Mouse (Mus musculus) embryo, embryonic 9.5 days (tissue): ENCODE measurements at regions not wholly inside any gene's neighbourhood (a gene's known extent, or its start where the extent isn't known, plus 50 kb on each side); places are given as distances from the start of the nearest gene placed in this dataset.

ENCODE experiments used
- DNase-seq: peaks from one replicate; pipeline ENCODE4 v3.0.0-alpha.2; 2017; ENCODE audit errors: extremely low spot score

DNA sequence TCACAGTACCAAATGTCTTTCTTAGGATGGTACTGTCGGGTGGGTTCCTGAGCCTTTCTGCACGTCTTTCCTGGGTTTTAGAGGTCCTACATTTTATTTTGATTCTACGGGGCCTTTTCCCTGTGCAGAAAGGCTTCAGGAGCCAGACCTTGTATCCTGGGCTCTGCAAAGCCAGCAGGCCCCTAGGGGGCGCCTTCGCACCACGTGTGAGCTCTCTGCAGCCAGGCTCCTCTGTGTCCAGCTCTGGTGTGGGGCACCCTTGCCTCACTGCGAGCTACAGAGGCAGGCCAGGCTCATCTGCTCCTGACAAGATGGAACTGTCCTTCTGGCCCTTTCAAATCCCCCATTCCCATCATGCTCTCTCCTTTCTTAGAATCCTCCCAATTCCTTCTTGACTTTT lies 53.3 kb upstream of the Usp3 start:
- DNase-seq = peak; percentile 83

- DNase-seq = no peak
These were observed 58.4 kb upstream of the Usp3 start for GRCm38 (mm10) chr9:66651306-66651705.

- DNase-seq = no peak
These were observed 56.2 kb upstream of the Car12 start for GRCm38 (mm10) chr9:66657116-66657758.

DNA sequence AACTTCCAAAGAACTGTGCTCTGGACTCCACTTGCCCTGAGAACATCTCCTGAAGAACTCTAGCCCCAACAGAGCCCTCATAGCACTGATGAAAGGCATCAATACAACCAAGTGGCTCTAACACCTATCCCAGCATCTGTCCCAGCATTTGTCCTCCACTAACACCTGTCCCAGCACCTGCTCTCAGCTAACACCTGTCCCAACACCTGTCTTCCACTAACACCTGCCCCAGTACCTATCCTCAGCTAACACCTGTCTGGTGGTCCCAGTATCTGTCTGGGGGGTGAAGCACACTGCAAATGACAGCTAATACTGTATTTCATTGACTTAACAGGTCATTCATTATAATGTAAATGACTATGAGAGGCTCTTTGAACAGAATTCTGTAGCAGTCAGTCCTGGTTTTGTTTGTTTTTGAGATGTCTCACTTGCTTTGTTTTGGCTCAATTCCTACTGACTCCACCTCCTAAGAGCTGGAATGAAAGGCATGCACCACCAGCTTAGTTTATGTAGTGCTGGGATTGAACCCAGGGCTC lies 54.7 kb upstream of the Car12 start:
- no peak for DNase-seq

- DNase-seq = no peak
These were observed 53.6 kb upstream of the Car12 start for GRCm38 (mm10) chr9:66659781-66660445.

DNA sequence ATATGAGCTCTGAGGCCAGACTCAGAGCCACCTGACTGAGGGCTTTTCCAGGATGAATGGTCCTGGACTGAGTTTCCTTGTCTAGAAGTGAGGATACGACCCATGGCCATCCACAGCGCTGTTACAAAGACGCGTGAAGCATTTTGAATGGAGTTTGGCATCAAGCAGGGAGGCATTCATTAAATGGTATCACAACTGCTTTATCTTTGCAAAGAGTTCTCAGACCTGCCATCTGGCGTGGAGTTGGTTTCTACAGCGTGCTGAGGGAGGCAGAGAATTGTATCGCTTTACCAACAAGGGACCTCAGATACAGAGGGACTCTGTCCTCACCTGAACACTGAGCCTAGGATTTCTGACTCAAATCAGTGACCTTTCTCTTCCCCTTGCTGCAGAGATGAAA lies 51.9 kb upstream of the Car12 start:
- no peak for DNase-seq

DNA sequence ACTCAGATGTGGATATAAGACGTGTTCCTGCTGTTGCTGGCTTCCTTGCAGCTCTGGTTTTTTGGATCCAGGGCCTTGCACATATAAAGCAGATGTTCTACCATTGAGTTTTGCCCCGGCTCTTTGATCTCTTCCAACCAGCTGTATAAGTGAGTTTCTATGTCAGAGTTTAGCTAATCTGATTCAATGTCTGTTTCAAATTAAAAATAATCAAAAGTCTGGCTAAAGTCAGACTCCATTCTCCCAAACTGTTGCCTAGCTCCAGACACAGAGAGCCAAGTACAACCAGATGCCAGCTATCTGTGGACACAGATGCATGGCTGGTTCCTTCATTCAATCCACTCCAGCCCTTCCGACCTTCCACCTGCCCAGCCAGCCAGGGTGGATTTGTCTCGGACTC lies 51.0 kb upstream of the Car12 start:
- no peak for DNase-seq
